Mouse (Mus musculus) layer of hippocampus, postnatal 25 days (tissue): Measurements from ENCODE around the gene Mapk14. TPM values are rescaled to one million over a fixed set of nuclear protein-coding genes. Genes with fewer than 3 reads are reported as not detected.
"Not testable (repeated sequence)": the region's sequence is repeated elsewhere in the genome, so short reads cannot be mapped to it uniquely, and the experiment has no call there.

Source experiments
- DNase-seq, 2 experiments: peaks; one replicate each; pipeline ENCODE4 v3.0.0; 2022; ENCODE audit warnings: mixed read lengths in 2 of 2, low spot score in 1 of 2; ENCODE audit errors: extremely low spot score in 1 of 2
- total RNA-seq, 2 experiments: library from RNA; stranded (reverse); gene quantifications; 2 replicates each; pipeline ENCODE4 v1.2.3; 2021

Gene Mapk14
- total RNA-seq, 2 experiments from 2014 or later, result 69.7 to 82.2 TPM

DNA sequence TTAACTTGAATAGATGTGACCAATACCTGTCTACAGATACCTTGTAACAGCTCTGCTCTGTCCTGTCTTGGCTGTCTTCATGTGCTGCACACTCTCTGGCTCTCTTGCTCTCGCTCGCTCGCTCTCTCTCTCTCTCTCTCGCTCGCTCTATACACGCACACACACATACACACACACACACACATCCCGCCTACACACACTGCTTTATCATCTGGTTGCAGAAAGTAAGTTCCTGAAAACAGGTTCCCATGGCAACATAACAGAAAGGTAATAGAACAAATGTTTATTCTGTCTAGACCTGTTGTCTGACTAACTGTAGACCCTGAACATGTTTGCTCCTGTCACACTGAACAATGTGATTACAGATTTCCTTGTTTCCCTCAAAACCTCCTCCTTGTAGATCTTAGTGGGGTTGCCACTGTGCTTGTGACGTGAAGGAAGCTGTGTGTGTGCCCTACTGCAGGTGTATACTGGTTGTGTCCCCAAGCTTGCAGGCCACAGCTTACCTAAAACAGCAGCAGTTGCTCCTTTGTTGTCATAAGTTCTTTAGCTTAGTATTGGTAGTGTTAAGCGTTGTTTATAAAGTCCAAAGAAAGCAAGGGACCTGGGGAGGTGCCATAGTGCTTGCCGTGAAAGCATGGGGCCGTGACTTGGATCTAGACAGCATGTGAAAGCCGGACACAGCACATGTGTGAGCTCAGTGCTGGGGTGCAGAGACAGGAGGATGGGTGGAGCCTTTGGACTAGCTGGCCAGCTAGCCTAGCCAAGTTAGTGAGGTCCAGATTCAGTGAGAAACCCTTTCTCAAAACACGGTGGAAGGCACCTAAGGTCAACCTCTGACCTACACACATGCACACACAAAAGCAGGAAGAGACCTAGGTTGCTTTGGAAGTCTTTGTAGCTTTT, 6.4 kb downstream of the Mapk14 start:
- DNase-seq, result no peak

GRCm38 (mm10) chr17:28698245-28698644, 7.1 kb downstream of the Mapk14 start:
- no peak for DNase-seq

DNA sequence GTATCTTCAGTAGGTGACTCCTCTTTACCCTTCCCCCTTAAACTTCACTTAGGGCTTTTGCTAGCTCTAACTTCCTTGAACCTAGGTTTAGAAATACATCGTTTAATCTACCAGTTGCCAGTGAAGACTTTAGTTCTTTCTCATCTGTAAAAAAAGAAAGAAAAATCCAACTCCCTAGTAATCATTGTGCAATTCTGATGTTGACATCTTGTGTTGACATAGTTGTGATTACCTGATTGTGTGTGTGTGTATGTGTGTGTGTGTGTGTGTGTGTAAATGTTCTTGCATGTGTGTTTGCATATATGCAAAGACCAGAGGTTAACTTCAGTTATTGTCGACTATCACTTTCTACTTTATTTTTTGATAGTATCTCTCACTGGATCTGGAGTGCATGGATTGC, 7.5 kb downstream of the Mapk14 start:
- DNase-seq, result no peak

DNA sequence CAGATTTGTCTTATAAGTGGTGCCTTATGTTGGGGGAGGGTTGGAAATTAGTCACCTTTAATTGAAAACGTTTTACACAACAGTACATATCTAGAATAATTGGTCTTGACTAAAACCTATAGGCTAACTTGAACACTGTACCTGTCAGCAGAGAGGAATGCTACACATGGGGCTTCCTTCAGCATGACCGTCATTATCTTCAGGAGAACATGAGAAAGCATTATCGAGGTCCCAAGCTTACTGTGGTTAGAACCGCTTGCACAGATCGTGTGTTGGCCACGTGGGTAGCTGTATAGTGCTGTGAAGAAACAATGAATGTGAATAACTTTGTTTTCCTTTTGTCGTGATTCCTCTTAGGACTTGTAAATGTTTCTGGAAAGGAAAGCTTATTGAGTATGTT, 8.7 kb downstream of the Mapk14 start:
- no peak for DNase-seq

DNA sequence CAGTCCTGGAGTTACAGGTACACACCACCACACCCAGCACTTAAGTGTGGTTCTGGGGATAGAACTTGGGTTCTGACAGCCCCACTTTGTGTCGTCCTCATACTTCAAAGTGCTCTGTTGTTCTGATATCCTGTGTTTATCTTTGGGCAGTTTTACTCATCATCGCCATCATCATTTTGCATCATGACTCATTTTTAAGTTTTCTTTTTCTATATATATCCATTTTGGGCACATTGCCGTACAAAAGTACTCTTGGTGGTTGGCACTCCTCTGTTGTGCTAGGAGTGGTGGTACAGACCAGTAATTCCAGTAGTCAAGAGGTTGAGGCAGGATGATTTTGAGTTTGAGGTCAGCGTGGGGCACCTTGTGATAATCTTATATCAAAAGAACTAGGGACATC, 10.0 kb downstream of the Mapk14 start:
- no peak for DNase-seq

GRCm38 (mm10) chr17:28701737-28702136, 10.6 kb downstream of the Mapk14 start:
- DNase-seq, result no peak

- DNase-seq, result no peak
These were observed 11.5 kb downstream of the Mapk14 start for GRCm38 (mm10) chr17:28702646-28703045.

GRCm38 (mm10) chr17:28706697-28707096, 15.6 kb downstream of the Mapk14 start:
- no peak for DNase-seq

DNA sequence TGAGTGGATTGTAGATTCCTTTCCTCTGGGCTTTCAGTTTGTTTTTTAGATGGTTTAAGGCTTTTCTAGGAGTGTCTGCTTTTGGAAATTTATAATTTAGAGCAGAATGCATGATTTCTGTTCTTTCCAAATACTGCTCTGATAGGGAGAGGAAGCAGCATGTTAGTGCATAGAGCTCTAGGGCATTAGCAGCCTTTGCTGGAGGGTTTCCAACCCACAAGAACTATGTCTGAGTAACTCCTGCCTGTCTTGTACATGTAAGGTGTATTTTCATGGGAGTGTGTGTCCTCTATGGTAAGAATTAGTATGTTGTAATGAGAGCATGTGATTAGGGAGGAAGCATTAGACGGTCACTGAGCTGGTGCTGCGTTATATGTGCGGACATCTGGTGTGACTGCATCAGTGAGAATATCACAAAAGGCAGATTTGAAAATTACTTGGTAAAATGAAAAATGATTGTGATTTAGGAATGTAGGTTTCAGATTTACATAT, 16.1 kb downstream of the Mapk14 start:
- DNase-seq, result no peak

- no peak for DNase-seq
These were observed 16.7 kb downstream of the Mapk14 start for GRCm38 (mm10) chr17:28707816-28708215.

- no peak for DNase-seq
These were observed 17.9 kb downstream of the Mapk14 start for GRCm38 (mm10) chr17:28708989-28709388.

GRCm38 (mm10) chr17:28709552-28710290, 18.6 kb downstream of the Mapk14 start:
- no peak for DNase-seq

DNA sequence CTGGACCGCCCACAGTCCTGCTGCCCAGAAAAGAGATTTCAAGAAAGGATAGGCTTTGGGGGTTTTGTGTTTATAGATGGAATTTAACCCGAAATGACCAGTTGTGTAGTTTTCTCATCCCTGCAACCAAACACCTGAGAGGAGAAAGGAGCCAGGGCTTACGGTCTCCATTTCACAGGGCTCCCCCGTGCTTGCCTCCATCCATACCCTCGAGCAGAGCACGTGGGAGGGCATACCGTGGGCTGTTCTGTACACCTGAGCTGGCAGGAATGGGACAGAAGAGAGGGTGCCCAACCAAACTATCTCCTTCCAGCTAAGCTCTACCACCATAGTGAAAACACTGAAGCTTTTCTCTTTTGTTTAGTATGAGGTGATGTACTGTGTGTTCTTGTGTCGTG, 19.2 kb downstream of the Mapk14 start:
- DNase-seq, result no peak

DNA sequence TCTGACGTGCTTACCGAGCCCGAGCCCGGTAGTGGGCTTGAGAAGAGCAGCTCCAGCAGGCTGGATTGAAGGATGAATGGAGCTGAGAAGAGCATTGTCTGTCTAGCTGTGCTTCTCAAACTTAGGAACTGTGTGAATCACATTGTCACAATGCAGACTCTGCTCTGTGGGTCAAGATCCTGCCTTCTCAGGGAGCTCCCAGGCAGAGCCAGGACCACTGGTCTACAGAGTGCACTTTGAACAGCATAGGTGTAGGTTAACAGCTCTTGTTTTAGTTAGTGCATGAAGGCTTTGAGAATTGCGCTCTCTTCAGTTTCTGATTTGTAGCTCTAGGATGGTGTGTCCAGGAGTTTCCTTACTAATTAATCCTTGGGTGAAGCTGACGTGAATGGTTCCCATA, 20.1 kb downstream of the Mapk14 start:
- no peak for DNase-seq

GRCm38 (mm10) chr17:28712305-28712704, 21.2 kb downstream of the Mapk14 start:
- no peak for DNase-seq

DNA sequence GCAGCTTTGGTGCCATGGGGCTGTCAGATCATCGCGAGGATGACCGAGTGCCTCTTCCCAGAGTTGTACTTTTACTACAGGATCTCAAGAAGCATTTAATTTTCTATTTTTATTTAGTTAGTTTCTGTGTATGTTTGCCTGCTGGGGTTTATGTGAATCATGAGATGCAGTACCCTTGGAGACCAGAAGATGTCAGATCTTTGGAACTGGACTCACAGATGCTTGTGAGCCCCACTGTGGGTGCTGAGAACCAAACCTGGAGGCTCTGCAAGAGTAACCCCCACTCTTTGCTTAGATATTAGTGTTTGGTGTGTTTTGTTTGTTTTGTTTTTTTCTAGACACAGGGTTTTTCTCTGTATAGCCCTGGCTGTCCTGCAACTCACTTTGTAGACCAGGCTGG, 22.9 kb downstream of the Mapk14 start:
- DNase-seq, result no peak

GRCm38 (mm10) chr17:28715832-28716548, 24.9 kb downstream of the Mapk14 start:
- DNase-seq, result no peak

DNA sequence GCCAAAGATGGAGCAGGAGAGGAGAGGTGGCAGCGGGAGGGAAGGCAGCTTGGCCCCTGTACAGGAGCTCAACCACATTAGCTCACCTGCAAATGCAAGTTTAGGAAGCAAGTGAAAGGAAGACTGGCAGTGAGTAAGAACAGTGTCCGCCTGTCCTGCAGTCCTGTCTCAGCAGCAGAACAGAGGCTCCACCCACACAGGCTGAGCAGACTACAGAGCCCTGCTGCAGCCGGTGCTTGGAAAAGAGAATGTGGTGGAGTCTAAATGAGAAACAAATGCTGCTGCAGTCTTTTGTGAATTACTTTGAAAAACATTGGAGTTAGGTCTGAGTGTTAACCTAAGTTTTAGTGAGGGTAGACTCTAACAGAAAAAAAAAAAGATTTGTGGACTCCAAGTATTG, 26.4 kb downstream of the Mapk14 start:
- DNase-seq, result no peak

DNA sequence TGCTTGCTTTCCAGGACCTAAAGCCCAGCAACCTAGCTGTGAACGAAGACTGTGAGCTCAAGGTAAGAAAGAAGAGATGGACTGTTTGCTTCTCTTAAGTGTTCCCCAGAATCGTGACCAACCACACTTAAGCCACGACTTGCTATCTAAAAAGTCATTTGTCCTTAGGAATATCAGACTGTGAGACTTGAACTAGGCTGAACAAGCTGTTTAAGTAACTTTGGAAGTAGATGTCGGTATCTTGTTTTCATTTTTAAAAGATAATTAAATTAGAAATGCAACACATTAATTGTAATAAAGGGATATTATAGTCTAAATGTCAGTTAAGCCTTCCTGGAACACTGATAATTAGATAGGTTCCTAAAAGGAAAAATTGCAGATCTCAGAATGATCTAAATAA, 34.7 kb downstream of the Mapk14 start, which contains the start of gene AC170998.1:
AC170998.1 (plus strand) TSS at position 301 of the 400 bp plus-strand sequence.
- DNase-seq, result no peak

DNA sequence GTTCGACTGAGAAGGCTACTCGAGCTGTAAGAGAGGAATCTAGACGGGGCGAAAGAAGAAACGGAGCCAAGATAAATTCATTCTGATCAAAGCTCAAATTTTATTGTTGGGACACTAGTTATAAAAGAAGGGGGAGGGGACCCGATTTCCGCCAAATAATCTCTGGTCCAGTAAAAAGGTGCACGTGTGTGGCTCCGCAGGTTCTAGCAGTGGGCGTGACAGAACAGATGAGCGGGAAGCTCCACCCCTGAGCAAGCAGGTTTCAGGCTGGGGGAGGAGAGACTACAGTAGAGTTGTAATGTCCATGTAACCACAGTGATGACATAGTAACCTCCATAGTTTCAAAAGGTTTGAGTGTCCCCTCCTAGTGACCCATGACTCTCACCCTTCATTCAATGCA, 36.4 kb downstream of the Mapk14 start:
- DNase-seq, result not testable (repeated sequence)
